Mouse (Mus musculus) CH12.LX (cell line): ENCODE measurements at regions not wholly inside any gene's neighbourhood (a gene's known extent, or its start where the extent isn't known, plus 50 kb on each side); places are given as distances from the start of the nearest gene placed in this dataset.

Experiments used
- DNase-seq: peaks from one replicate; pipeline ENCODE4 v3.0.0-alpha.2; 2013; ENCODE audit errors: extremely low read depth
- H3K27ac ChIP-seq: 2 replicates; pipeline ENCODE4 v1.5.1; 2012; ENCODE audit warnings: low read depth, mild to moderate bottlenecking, control low read depth, moderate library complexity; ENCODE audit not compliant: insufficient read depth
- H3K27me3 ChIP-seq: replicated peaks from 2 replicates; pipeline ENCODE3; 2012; ENCODE audit warnings: inconsistent platforms
- H3K36me3 ChIP-seq, 2 experiments: replicated peaks in 1 of 2; 2 replicates each; pipeline versions ENCODE3 to v1.6.1; 2012; ENCODE audit warnings: inconsistent platforms in 1 of 2, low read length in 1 of 2, mild to moderate bottlenecking in 1 of 2, mixed read lengths in 1 of 2, moderate library complexity in 1 of 2; ENCODE audit not compliant: control insufficient read depth in 1 of 2, insufficient read depth in 1 of 2
- H3K4me1 ChIP-seq, 2 experiments: 2 replicates each; pipeline ENCODE4 v1.6.1; 2012; ENCODE audit warnings: inconsistent platforms in 1 of 2, moderate library complexity in 1 of 2; ENCODE audit not compliant: insufficient read depth in 2 of 2, control insufficient read depth in 1 of 2
- H3K4me2 ChIP-seq: 2 replicates; pipeline ENCODE4 v1.6.1; 2012; ENCODE audit warnings: low read depth, mild to moderate bottlenecking, control low read depth; ENCODE audit not compliant: poor library complexity, insufficient read depth, severe bottlenecking
- H3K4me3 ChIP-seq, 3 experiments: fragments of 150-350 bp in 1 of 3; sonication (generic) in 1 of 3; replicated peaks in 1 of 3; 2 replicates each; pipeline versions ENCODE3 to v1.5.1; 2011 to 2012; ENCODE audit warnings: low read depth in 2 of 3, low read length in 2 of 3, mild to moderate bottlenecking in 2 of 3, moderate library complexity in 2 of 3, control low read depth in 1 of 3, improper control_type of control experiment in 1 of 3, inconsistent platforms in 1 of 3, mixed read lengths in 1 of 3; ENCODE audit not compliant: poor library complexity in 1 of 3
- H3K79me2 ChIP-seq: replicated peaks from 2 replicates; pipeline ENCODE4 v1.6.1; 2012; ENCODE audit warnings: mild to moderate bottlenecking, moderate library complexity; ENCODE audit not compliant: control insufficient read depth, poor library complexity, insufficient read depth, severe bottlenecking; ENCODE audit errors: extremely low read depth
- H3K9ac ChIP-seq: 2 replicates; pipeline ENCODE4 v1.6.1; 2012; ENCODE audit warnings: low read depth, mild to moderate bottlenecking, control low read depth, moderate library complexity; ENCODE audit not compliant: insufficient read depth
- H3K9me3 ChIP-seq: replicated peaks from 2 replicates; pipeline ENCODE3; 2012; ENCODE audit warnings: low read length, inconsistent platforms, mixed read lengths
- CHD1 ChIP-seq: IDR thresholded peaks from 2 replicates; pipeline ENCODE4 v1.6.1; 2012; ENCODE audit warnings: low read depth, low read length, improper control_type of control experiment, inconsistent platforms
- dilution Hi-C: fragments of 300-500 bp; cut with MboI; formaldehyde crosslinking; loops from 2 replicates; pipeline ENCODE4 v1.14.3; 2020; ENCODE audit warnings: low sequenced_read_pairs; ENCODE audit not compliant: extremely low pct_unique_long_range_greater_than_20kb, extremely low pct_ligation_motif_present
- in situ Hi-C: fragments of 300-500 bp; cut with MboI; formaldehyde crosslinking; loops from 3 replicates; pipeline ENCODE4 v1.14.3; 2019; ENCODE audit warnings: low sequenced_read_pairs, low pct_ligation_motif_present, low pct_unique_long_range_greater_than_20kb, mixed read lengths

DNA sequence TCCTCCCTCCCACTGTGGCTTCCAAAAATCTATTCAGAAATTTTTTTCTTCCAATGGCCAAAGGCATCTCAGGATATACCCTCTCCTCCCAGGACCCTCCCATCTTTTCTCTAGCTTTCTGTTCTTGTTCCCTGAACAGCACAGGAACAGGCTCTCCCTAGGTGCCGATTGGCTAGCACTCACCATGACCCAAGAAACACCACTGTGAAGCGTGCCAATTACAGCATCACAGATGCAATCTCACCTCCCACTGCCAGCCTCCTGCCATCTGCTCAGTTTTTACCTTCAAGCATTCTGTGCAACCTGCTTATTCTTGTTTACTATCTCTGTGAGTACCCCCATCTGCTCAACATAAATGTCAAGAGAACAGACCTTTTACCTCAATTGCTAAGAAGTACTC is 586.7 kb upstream of the AI429214 start:
- no peak for TF ChIP-seq CHD1
- no peaks in the 10 kb centered on the region for H3K4me1 ChIP-seq
- H3K9ac ChIP-seq: no peak overlapping the region
- no peak overlapping the region for H3K27ac ChIP-seq
- no peaks in the 10 kb centered on the region for H3K79me2 ChIP-seq
- no peaks in the 10 kb centered on the region for H3K9me3 ChIP-seq
- no peak for DNase-seq
- in situ Hi-C loops: no loop called here
- peaks cover 6% of the 10 kb centered on the region for H3K27me3 ChIP-seq
- no peaks in the 10 kb centered on the region for H3K36me3 ChIP-seq
- no peak overlapping the region for H3K4me3 ChIP-seq
- H3K4me2 ChIP-seq: no peak overlapping the region
- dilution Hi-C loops: no loop called here
